In the genomic region with DNA sequence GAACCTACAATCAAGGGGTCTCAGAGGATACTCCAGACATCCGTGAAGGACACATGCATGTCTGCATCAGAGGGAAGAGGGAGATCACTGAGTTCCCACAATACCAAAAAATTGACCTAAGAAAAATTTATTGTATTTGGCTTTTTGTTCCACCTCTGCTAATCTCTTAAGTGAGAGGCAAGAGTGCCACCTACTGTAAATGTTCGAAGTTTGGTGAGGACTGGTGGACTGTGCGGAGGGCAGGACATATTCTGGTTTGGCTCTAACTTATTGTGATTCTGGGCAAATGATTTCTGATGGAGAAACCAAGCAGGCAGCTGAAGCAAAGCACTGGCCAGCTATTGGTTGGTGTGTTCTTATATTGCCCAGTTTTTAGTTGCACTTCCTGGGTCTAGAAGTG, we compare ENCODE assay signal across 15 mouse cellular contexts. TPM values are rescaled to one million over a fixed set of nuclear protein-coding genes. Genes with fewer than 3 reads are reported as not detected.
DNase-seq lines count a peak whose midpoint lies in the region; ATAC-seq and TF ChIP-seq lines count a peak whose summit lies in the region.
"Had no signal": no experiment of that assay in that cellular context is flagged by ENCODE, and none has a peak within 500 bp of the region (broad histone marks: within the 10 kb centered on the region; RNA-seq: fewer than 3 reads in every experiment).

No protein-coding gene starts in this region.

- peak; percentile 28; the same call in 1 of the 2 replicates for TF ChIP-seq CTCF in intestine, postnatal 0 days (IDR thresholded peaks at IDR 0.05; ENCODE audit: low read depth)

- no peak for ATAC-seq in intestine, postnatal 0 days
- ATAC-seq in intestine, embryonic 15.5 days = no peak
- ATAC-seq in megakaryocyte, adult 5-6 weeks (ENCODE audit: poor library complexity, severe bottlenecking) = no peak
- ATAC-seq: intestine, embryonic 16.5 days had no signal

- no peak overlapping the region for H3K4me3 ChIP-seq in intestine, postnatal 0 days (ENCODE audit: low read depth, low read length)
- H3K4me3 ChIP-seq in intestine, embryonic 15.5 days (replicated peaks) = no peak overlapping the region
- H3K4me3 ChIP-seq: heart, embryonic 15.5 days had no signal

- no peaks in the 10 kb centered on the region for H3K27me3 ChIP-seq in intestine, postnatal 0 days (replicated peaks; ENCODE audit: control insufficient read depth, insufficient read depth, low read length)
- H3K27me3 ChIP-seq in intestine, embryonic 15.5 days (replicated peaks) = no peaks in the 10 kb centered on the region
- H3K27me3 ChIP-seq: heart, embryonic 15.5 days had no signal

- H3K9me3 ChIP-seq in intestine, postnatal 0 days (ENCODE audit: control insufficient read depth) = no peaks in the 10 kb centered on the region
- H3K9me3 ChIP-seq in intestine, embryonic 15.5 days = no peaks in the 10 kb centered on the region
- H3K9me3 ChIP-seq: heart, embryonic 15.5 days had no signal

- H3K27ac ChIP-seq in intestine, postnatal 0 days (ENCODE audit: low read depth, low read length) = no peak overlapping the region
- H3K27ac ChIP-seq in intestine, embryonic 15.5 days = no peak overlapping the region
- H3K27ac ChIP-seq: heart, embryonic 15.5 days had no signal

- no peaks in the 10 kb centered on the region for H3K36me3 ChIP-seq in intestine, postnatal 0 days (ENCODE audit: control insufficient read depth, insufficient read depth)
- H3K36me3 ChIP-seq in intestine, embryonic 15.5 days = no peaks in the 10 kb centered on the region
- H3K36me3 ChIP-seq: heart, embryonic 15.5 days had no signal

- H3K4me2 ChIP-seq in intestine, postnatal 0 days (replicated peaks; ENCODE audit: low read depth) = no peak overlapping the region
- H3K4me2 ChIP-seq in intestine, embryonic 15.5 days (replicated peaks) = no peak overlapping the region
- H3K4me2 ChIP-seq: heart, embryonic 15.5 days had no signal

- H3K4me1 ChIP-seq in intestine, postnatal 0 days (replicated peaks; ENCODE audit: control insufficient read depth, insufficient read depth, low read length) = no peaks in the 10 kb centered on the region
- H3K4me1 ChIP-seq in intestine, embryonic 15.5 days (replicated peaks) = no peaks in the 10 kb centered on the region
- H3K4me1 ChIP-seq: heart, embryonic 15.5 days had no signal

- H3K9ac ChIP-seq in intestine, postnatal 0 days (ENCODE audit: low read depth, low read length) = no peak overlapping the region
- no peak overlapping the region for H3K9ac ChIP-seq in intestine, embryonic 15.5 days
- H3K9ac ChIP-seq: heart, embryonic 15.5 days had no signal

- 81% methylated on average over 3 of the region's 3 CpGs for WGBS in intestine, postnatal 0 days
- 75% methylated on average over 3 of the region's 3 CpGs for WGBS in intestine, embryonic 15.5 days

- DNase-seq in adrenal gland, postnatal 10 days = peak; percentile 10
- no peak for DNase-seq in adrenal gland, postnatal 14 days
- DNase-seq in right cerebral cortex, adult 18-20 months = peak; percentile 9
- no peak for DNase-seq in right cerebral cortex, postnatal 25 days
- DNase-seq in naive thymus-derived CD4-positive, alpha-beta T cell, adult 2 months (ENCODE audit: low read depth) = peak; percentile 20
- DNase-seq: adrenal gland, postnatal 36 days; B cell, adult 2 months; cerebellum, adult 2 months; lung, adult 18-20 months; thymus, adult 18-20 months had no signal

RNA-seq across cellular contexts. Expression of gene Cd86, which starts 43.6 kb away (rescaled TPM):
- 1 to 10 TPM; 1.8 to 2.8 TPM for total RNA-seq in adrenal gland, postnatal 10 days (2021)
- total RNA-seq in adrenal gland, postnatal 14 days (2021) = 2.1 and 3.9 TPM in 2 replicates
- polyA plus RNA-seq in intestine, postnatal 0 days (2015; fragmentation: Nextera tagmentation; extraction: Ambion mirVana) = 1.2 and 1.6 TPM in 2 replicates
- polyA plus RNA-seq in intestine, embryonic 15.5 days (2015; fragmentation: Nextera tagmentation; extraction: Ambion mirVana) = 2.4 TPM in 2 replicates
- 31.9 and 32.8 TPM in 2 replicates for total RNA-seq in megakaryocyte, adult 5-6 weeks (2015)
- total RNA-seq in megakaryocyte, adult 5-6 weeks (2017) = 28.1 and 39.5 TPM in 2 replicates

Comparison
In these comparisons a context has a peak if more than half of its experiments do, and no peak if none do; other contexts are left out.
1. DNase-seq: peak in adrenal gland, postnatal 10 days (single experiment), right cerebral cortex, adult 18-20 months (single experiment) and naive thymus-derived CD4-positive, alpha-beta T cell, adult 2 months (single experiment); none in adrenal gland, postnatal 14 days (single experiment) and right cerebral cortex, postnatal 25 days (single experiment).